Mouse (Mus musculus): ENCODE data around the gene Trip13. TPM values are rescaled to one million over a fixed set of nuclear protein-coding genes. Genes with fewer than 3 reads are reported as not detected.
A peak's percentile ranks its signal among the peaks of the same experiment; 100 is the strongest.

Gene Trip13
- polyA plus RNA-seq, 2 experiments: 20.6 to 36.0 TPM

- H3K9ac ChIP-seq (ENCODE audit: low read depth, low read length, severe bottlenecking): no peak overlapping the region
- peaks cover 23% of the 10 kb centered on the region for H3K4me1 ChIP-seq (ENCODE audit: control insufficient read depth, insufficient read depth, low read length)
- H3K4me3 ChIP-seq (replicated peaks; ENCODE audit: low read length): no peak overlapping the region
- 0 out of 2 replicates have a peak overlapping the region, but pooled peaks have one; percentile 38 for H3K27ac ChIP-seq (replicated peaks; ENCODE audit: low read depth, low read length)
- H3K4me2 ChIP-seq (replicated peaks; ENCODE audit: low read depth, low read length, severe bottlenecking): no peak overlapping the region
- H3K9me3 ChIP-seq (ENCODE audit: control insufficient read depth, low read length): no peaks in the 10 kb centered on the region
- ATAC-seq (ENCODE audit: low FRiP score, low read depth) (no peak), DNase-seq (ENCODE audit: low spot score) (no peak)
- 32% methylated on average over 5 of the region's 5 CpGs for WGBS
- H3K27me3 ChIP-seq (ENCODE audit: control insufficient read depth, insufficient read depth, low read length): no peaks in the 10 kb centered on the region
- no peaks in the 10 kb centered on the region for H3K36me3 ChIP-seq (ENCODE audit: control insufficient read depth, insufficient read depth, low read length)
- TF ChIP-seq POLR2A (IDR thresholded peaks at IDR 0.05; ENCODE audit: borderline replicate concordance, extremely low read depth, insufficient read depth, insufficient read length): no peak
These were observed 51.0 kb downstream of the Trip13 start for GRCm38 (mm10) chr13:73886601-73887000.

- no peak overlapping the region for H3K4me3 ChIP-seq (replicated peaks; ENCODE audit: low read length)
- H3K4me1 ChIP-seq (ENCODE audit: control insufficient read depth, insufficient read depth, low read length): peaks cover 24% of the 10 kb centered on the region
- H3K9me3 ChIP-seq (ENCODE audit: control insufficient read depth, low read length): no peaks in the 10 kb centered on the region
- no peak for DNase-seq (ENCODE audit: low spot score)
- no peak for TF ChIP-seq POLR2A (IDR thresholded peaks at IDR 0.05; ENCODE audit: borderline replicate concordance, extremely low read depth, insufficient read depth, insufficient read length)
- H3K9ac ChIP-seq (ENCODE audit: low read depth, low read length, severe bottlenecking): no peak overlapping the region
- H3K27me3 ChIP-seq (ENCODE audit: control insufficient read depth, insufficient read depth, low read length): no peaks in the 10 kb centered on the region
- no peak for ATAC-seq (ENCODE audit: low FRiP score, low read depth)
- no peaks in the 10 kb centered on the region for H3K36me3 ChIP-seq (ENCODE audit: control insufficient read depth, insufficient read depth, low read length)
- no peak overlapping the region for H3K4me2 ChIP-seq (replicated peaks; ENCODE audit: low read depth, low read length, severe bottlenecking)
- H3K27ac ChIP-seq (replicated peaks; ENCODE audit: low read depth, low read length): no peak overlapping the region; the same call in 1 of the 2 replicates
- 58% methylated on average over 4 of the region's 4 CpGs for WGBS
These were observed 51.5 kb downstream of the Trip13 start for GRCm38 (mm10) chr13:73886066-73886465.

- no peak for ATAC-seq (ENCODE audit: low FRiP score, low read depth)
- H3K27me3 ChIP-seq (ENCODE audit: control insufficient read depth, insufficient read depth, low read length): no peaks in the 10 kb centered on the region
- H3K27ac ChIP-seq (replicated peaks; ENCODE audit: low read depth, low read length): no peak overlapping the region
- peaks cover 28% of the 10 kb centered on the region for H3K4me1 ChIP-seq (ENCODE audit: control insufficient read depth, insufficient read depth, low read length)
- WGBS: 48% methylated on average over 4 of the region's 4 CpGs
- TF ChIP-seq POLR2A (IDR thresholded peaks at IDR 0.05; ENCODE audit: borderline replicate concordance, extremely low read depth, insufficient read depth, insufficient read length): no peak
- no peaks in the 10 kb centered on the region for H3K36me3 ChIP-seq (ENCODE audit: control insufficient read depth, insufficient read depth, low read length)
- H3K9me3 ChIP-seq (ENCODE audit: control insufficient read depth, low read length): no peaks in the 10 kb centered on the region
- no peak overlapping the region for H3K4me3 ChIP-seq (replicated peaks; ENCODE audit: low read length)
- no peak overlapping the region for H3K4me2 ChIP-seq (replicated peaks; ENCODE audit: low read depth, low read length, severe bottlenecking)
- no peak for DNase-seq (ENCODE audit: low spot score)
- H3K9ac ChIP-seq (ENCODE audit: low read depth, low read length, severe bottlenecking): no peak overlapping the region
These were observed 51.9 kb downstream of the Trip13 start for GRCm38 (mm10) chr13:73885656-73886055.

GRCm38 (mm10) chr13:73881347-73881746 lies 56.2 kb downstream of the Trip13 start:
- no peaks in the 10 kb centered on the region for H3K36me3 ChIP-seq (ENCODE audit: control insufficient read depth, insufficient read depth, low read length)
- TF ChIP-seq POLR2A (IDR thresholded peaks at IDR 0.05; ENCODE audit: borderline replicate concordance, extremely low read depth, insufficient read depth, insufficient read length): no peak
- ATAC-seq (ENCODE audit: low FRiP score, low read depth) (no peak), DNase-seq (ENCODE audit: low spot score) (no peak)
- H3K4me2 ChIP-seq (replicated peaks; ENCODE audit: low read depth, low read length, severe bottlenecking): no peak overlapping the region
- H3K27ac ChIP-seq (replicated peaks; ENCODE audit: low read depth, low read length): no peak overlapping the region
- H3K9ac ChIP-seq (ENCODE audit: low read depth, low read length, severe bottlenecking): no peak overlapping the region
- no peak overlapping the region for H3K4me3 ChIP-seq (replicated peaks; ENCODE audit: low read length)
- H3K27me3 ChIP-seq (ENCODE audit: control insufficient read depth, insufficient read depth, low read length): no peaks in the 10 kb centered on the region
- H3K4me1 ChIP-seq (ENCODE audit: control insufficient read depth, insufficient read depth, low read length): peaks cover 14% of the 10 kb centered on the region
- 56% methylated on average over 8 of the region's 8 CpGs for WGBS
- H3K9me3 ChIP-seq (ENCODE audit: control insufficient read depth, low read length): no peaks in the 10 kb centered on the region

GRCm38 (mm10) chr13:73879824-73880223 lies 57.8 kb downstream of the Trip13 start:
- no peak overlapping the region for H3K27ac ChIP-seq (replicated peaks; ENCODE audit: low read depth, low read length)
- no peaks in the 10 kb centered on the region for H3K9me3 ChIP-seq (ENCODE audit: control insufficient read depth, low read length)
- no peak overlapping the region for H3K4me2 ChIP-seq (replicated peaks; ENCODE audit: low read depth, low read length, severe bottlenecking)
- no peak for TF ChIP-seq POLR2A (IDR thresholded peaks at IDR 0.05; ENCODE audit: borderline replicate concordance, extremely low read depth, insufficient read depth, insufficient read length)
- no peak for ATAC-seq (ENCODE audit: low FRiP score, low read depth)
- no peak overlapping the region for H3K9ac ChIP-seq (ENCODE audit: low read depth, low read length, severe bottlenecking)
- 76% methylated on average over 5 of the region's 5 CpGs for WGBS
- H3K27me3 ChIP-seq (ENCODE audit: control insufficient read depth, insufficient read depth, low read length): no peaks in the 10 kb centered on the region
- H3K4me3 ChIP-seq (replicated peaks; ENCODE audit: low read length): no peak overlapping the region
- DNase-seq (ENCODE audit: low spot score): no peak
- H3K4me1 ChIP-seq (ENCODE audit: control insufficient read depth, insufficient read depth, low read length): peaks cover 5% of the 10 kb centered on the region; the same call in 1 of the 2 replicates
- no peaks in the 10 kb centered on the region for H3K36me3 ChIP-seq (ENCODE audit: control insufficient read depth, insufficient read depth, low read length)

- H3K4me3 ChIP-seq (replicated peaks; ENCODE audit: low read length): no peak overlapping the region
- H3K36me3 ChIP-seq (ENCODE audit: control insufficient read depth, insufficient read depth, low read length): no peaks in the 10 kb centered on the region
- no peaks in the 10 kb centered on the region for H3K4me1 ChIP-seq (ENCODE audit: control insufficient read depth, insufficient read depth, low read length)
- WGBS: 76% methylated on average over 2 of the region's 2 CpGs
- no peak for TF ChIP-seq POLR2A (IDR thresholded peaks at IDR 0.05; ENCODE audit: borderline replicate concordance, extremely low read depth, insufficient read depth, insufficient read length)
- H3K9me3 ChIP-seq (ENCODE audit: control insufficient read depth, low read length): no peaks in the 10 kb centered on the region
- no peak overlapping the region for H3K9ac ChIP-seq (ENCODE audit: low read depth, low read length, severe bottlenecking)
- no peak overlapping the region for H3K4me2 ChIP-seq (replicated peaks; ENCODE audit: low read depth, low read length, severe bottlenecking)
- H3K27me3 ChIP-seq (ENCODE audit: control insufficient read depth, insufficient read depth, low read length): no peaks in the 10 kb centered on the region
- no peak overlapping the region for H3K27ac ChIP-seq (replicated peaks; ENCODE audit: low read depth, low read length)
- ATAC-seq (ENCODE audit: low FRiP score, low read depth): no peak
- no peak for DNase-seq (ENCODE audit: low spot score)
These were observed 65.4 kb downstream of the Trip13 start for GRCm38 (mm10) chr13:73872159-73872558.

Small RNAs within 50 kb of the gene (microRNA-seq; reads per million reads assigned to microRNA genes)
- not detected for gene Gm25197

Other genes with a start within 250 kb of the Trip13 start
- gene Slc6a19, start 232.9 kb downstream of the Trip13 start, polyA plus RNA-seq (2012; rRNA removed): 0.06 TPM in 1 of 2 replicates, not detected in the other
- gene Slc6a19, start 232.9 kb downstream of the Trip13 start, polyA plus RNA-seq (2014; fragmentation: Nextera tagmentation; extraction: Ambion mirVana): not detected in 2 replicates
- 32.8 and 45.4 TPM in 2 replicates for gene Slc12a7, start 204.7 kb downstream of the Trip13 start, polyA plus RNA-seq (2012; rRNA removed)
- gene Slc12a7, start 204.7 kb downstream of the Trip13 start, polyA plus RNA-seq (2014; fragmentation: Nextera tagmentation; extraction: Ambion mirVana): 16.5 and 19.7 TPM in 2 replicates
- gene Nkd2, start 90.2 kb downstream of the Trip13 start, polyA plus RNA-seq (2012; rRNA removed): 50.3 and 57.9 TPM in 2 replicates
- gene Nkd2, start 90.2 kb downstream of the Trip13 start, polyA plus RNA-seq (2014; fragmentation: Nextera tagmentation; extraction: Ambion mirVana): 34.8 and 39.7 TPM in 2 replicates
- 85.7 and 87.2 TPM in 2 replicates for gene Brd9, start within 50 bp of the Trip13 start, polyA plus RNA-seq (2012; rRNA removed)
- 48.4 and 55.9 TPM in 2 replicates for gene Brd9, start within 50 bp of the Trip13 start, polyA plus RNA-seq (2014; fragmentation: Nextera tagmentation; extraction: Ambion mirVana)
- not detected in 2 replicates for gene Zdhhc11, start 26.1 kb upstream of the Trip13 start, polyA plus RNA-seq (2012; rRNA removed)
- gene Zdhhc11, start 26.1 kb upstream of the Trip13 start, polyA plus RNA-seq (2014; fragmentation: Nextera tagmentation; extraction: Ambion mirVana): not detected in 2 replicates
- gene Tppp, start 71.6 kb upstream of the Trip13 start, polyA plus RNA-seq (2012; rRNA removed): 1.8 and 2.2 TPM in 2 replicates
- gene Tppp, start 71.6 kb upstream of the Trip13 start, polyA plus RNA-seq (2014; fragmentation: Nextera tagmentation; extraction: Ambion mirVana): 1.7 and 2.4 TPM in 2 replicates
- 13.6 and 14.3 TPM in 2 replicates for gene Cep72, start 124.5 kb upstream of the Trip13 start, polyA plus RNA-seq (2012; rRNA removed)
- 11.2 and 13.5 TPM in 2 replicates for gene Cep72, start 124.5 kb upstream of the Trip13 start, polyA plus RNA-seq (2014; fragmentation: Nextera tagmentation; extraction: Ambion mirVana)
- 0.03 and 0.05 TPM in 2 replicates for gene Slc9a3, start 183.7 kb upstream of the Trip13 start, polyA plus RNA-seq (2012; rRNA removed)
- gene Slc9a3, start 183.7 kb upstream of the Trip13 start, polyA plus RNA-seq (2014; fragmentation: Nextera tagmentation; extraction: Ambion mirVana): 0.15 TPM in 1 of 2 replicates, not detected in the other

Data from limb, embryonic 14.5 days (tissue).